Mouse (Mus musculus): ENCODE data around the gene Bcl6. TPM values are rescaled to one million over a fixed set of nuclear protein-coding genes. Genes with fewer than 3 reads are reported as not detected.
A peak's percentile ranks its signal among the peaks of the same experiment; 100 is the strongest.

Bcl6 gene
- polyA plus RNA-seq, 1 experiment = 103 TPM

GRCm38 (mm10) chr16:23993351-23994321 is 5.0 kb upstream of the Bcl6 start:
- no peak overlapping the region for H3K27ac ChIP-seq (ENCODE audit: control insufficient read depth, insufficient read depth, low read length)
- H3K4me3 ChIP-seq (ENCODE audit: control insufficient read depth, insufficient read depth, low read length) = no peak overlapping the region
- H3K36me3 ChIP-seq (ENCODE audit: control insufficient read depth, insufficient read depth, low read length) = no peaks in the 10 kb centered on the region
- no peak for DNase-seq
- peaks cover 28% of the 10 kb centered on the region for H3K4me1 ChIP-seq (replicated peaks; ENCODE audit: control insufficient read depth, insufficient read depth, low read length)
- 59% methylated on average over 17 of the region's 17 CpGs for WGBS
- no peaks in the 10 kb centered on the region for H3K27me3 ChIP-seq (ENCODE audit: control insufficient read depth, insufficient read depth, low read length)
- TF ChIP-seq CTCF (IDR thresholded peaks at IDR 0.05; ENCODE audit: borderline replicate concordance, control insufficient read depth, extremely low read depth, insufficient read depth, low read length, poor library complexity) = no peak
- no peak for TF ChIP-seq POLR2A (IDR thresholded peaks at IDR 0.05; ENCODE audit: control insufficient read depth, extremely low read depth, insufficient read depth, low read length, poor library complexity)

GRCm38 (mm10) chr16:23991846-23992580 is 3.4 kb upstream of the Bcl6 start:
- no peaks in the 10 kb centered on the region for H3K36me3 ChIP-seq (ENCODE audit: control insufficient read depth, insufficient read depth, low read length)
- 0 out of 2 replicates have a peak overlapping the region, but pooled peaks have one; percentile 21 for H3K27ac ChIP-seq (ENCODE audit: control insufficient read depth, insufficient read depth, low read length)
- DNase-seq = no peak
- WGBS = 96% methylated on average over 14 of the region's 14 CpGs
- TF ChIP-seq POLR2A (IDR thresholded peaks at IDR 0.05; ENCODE audit: control insufficient read depth, extremely low read depth, insufficient read depth, low read length, poor library complexity) (no peak), CTCF (IDR thresholded peaks at IDR 0.05; ENCODE audit: borderline replicate concordance, control insufficient read depth, extremely low read depth, insufficient read depth, low read length, poor library complexity) (no peak)
- H3K4me3 ChIP-seq (ENCODE audit: control insufficient read depth, insufficient read depth, low read length) = no peak overlapping the region
- H3K4me1 ChIP-seq (replicated peaks; ENCODE audit: control insufficient read depth, insufficient read depth, low read length) = peaks cover 26% of the 10 kb centered on the region
- no peaks in the 10 kb centered on the region for H3K27me3 ChIP-seq (ENCODE audit: control insufficient read depth, insufficient read depth, low read length)

GRCm38 (mm10) chr16:23991170-23991569 is 2.5 kb upstream of the Bcl6 start:
- H3K4me3 ChIP-seq (ENCODE audit: control insufficient read depth, insufficient read depth, low read length) = no peak overlapping the region
- 3% methylated on average over 4 of the region's 4 CpGs for WGBS

GRCm38 (mm10) chr16:23990161-23990970 is 1.7 kb upstream of the Bcl6 start:
- peak overlapping the region; percentile 36 for H3K4me3 ChIP-seq (ENCODE audit: control insufficient read depth, insufficient read depth, low read length)
- no peak for DNase-seq
- no peaks in the 10 kb centered on the region for H3K27me3 ChIP-seq (ENCODE audit: control insufficient read depth, insufficient read depth, low read length)
- H3K27ac ChIP-seq (ENCODE audit: control insufficient read depth, insufficient read depth, low read length) = peak overlapping the region; percentile 65
- no peaks in the 10 kb centered on the region for H3K36me3 ChIP-seq (ENCODE audit: control insufficient read depth, insufficient read depth, low read length)
- peaks cover 26% of the 10 kb centered on the region for H3K4me1 ChIP-seq (replicated peaks; ENCODE audit: control insufficient read depth, insufficient read depth, low read length)
- WGBS = 66% methylated on average over 11 of the region's 11 CpGs
- TF ChIP-seq CTCF (IDR thresholded peaks at IDR 0.05; ENCODE audit: borderline replicate concordance, control insufficient read depth, extremely low read depth, insufficient read depth, low read length, poor library complexity) (no peak), POLR2A (IDR thresholded peaks at IDR 0.05; ENCODE audit: control insufficient read depth, extremely low read depth, insufficient read depth, low read length, poor library complexity) (no peak)

More at GRCm38 (mm10) chr16:23991170-23991569, 2.5 kb upstream of the Bcl6 start:
- Histone ChIP-seq H3K27me3 (ENCODE audit: control insufficient read depth, insufficient read depth, low read length) (no peaks in the 10 kb centered on the region), H3K27ac (ENCODE audit: control insufficient read depth, insufficient read depth, low read length) (no peak overlapping the region; the same call in 1 of the 2 replicates), H3K36me3 (ENCODE audit: control insufficient read depth, insufficient read depth, low read length) (no peaks in the 10 kb centered on the region), H3K4me1 (replicated peaks; ENCODE audit: control insufficient read depth, insufficient read depth, low read length) (peaks cover 26% of the 10 kb centered on the region)
- peak; percentile 98 for DNase-seq
- peak; percentile 85 for TF ChIP-seq CTCF (IDR thresholded peaks at IDR 0.05; ENCODE audit: borderline replicate concordance, control insufficient read depth, extremely low read depth, insufficient read depth, low read length, poor library complexity)
- TF ChIP-seq POLR2A (IDR thresholded peaks at IDR 0.05; ENCODE audit: control insufficient read depth, extremely low read depth, insufficient read depth, low read length, poor library complexity) = no peak

- no peak for TF ChIP-seq POLR2A (IDR thresholded peaks at IDR 0.05; ENCODE audit: control insufficient read depth, extremely low read depth, insufficient read depth, low read length, poor library complexity)
- no peak for TF ChIP-seq CTCF (IDR thresholded peaks at IDR 0.05; ENCODE audit: borderline replicate concordance, control insufficient read depth, extremely low read depth, insufficient read depth, low read length, poor library complexity)
- Histone ChIP-seq H3K4me3 (ENCODE audit: control insufficient read depth, insufficient read depth, low read length) (peak overlapping the region; percentile 96), H3K27ac (ENCODE audit: control insufficient read depth, insufficient read depth, low read length) (peak overlapping the region; percentile 89), H3K4me1 (replicated peaks; ENCODE audit: control insufficient read depth, insufficient read depth, low read length) (peaks cover 26% of the 10 kb centered on the region), H3K27me3 (ENCODE audit: control insufficient read depth, insufficient read depth, low read length) (no peaks in the 10 kb centered on the region), H3K36me3 (ENCODE audit: control insufficient read depth, insufficient read depth, low read length) (no peaks in the 10 kb centered on the region)
- peak; percentile 26 for DNase-seq
- WGBS = 23% methylated on average over 25 of the region's 25 CpGs
Measured at GRCm38 (mm10) chr16:23989209-23990160, 833 bp upstream of the Bcl6 start.
